Mouse (Mus musculus) left cerebral cortex, postnatal 25 days (tissue): ENCODE measurements around the gene Mkln1. TPM values are rescaled to one million over a fixed set of nuclear protein-coding genes. Genes with fewer than 3 reads are reported as not detected.

Source experiments
- DNase-seq, 2 experiments: peaks; one replicate each; pipeline ENCODE4 v3.0.0; 2022; ENCODE audit warnings: low spot score in 2 of 2, mixed read lengths in 1 of 2
- intact Hi-C: fragments of 180-260 bp; cut with DNase I; formaldehyde crosslinking; loops from one replicate; pipeline ENCODE4 v1.15.1; 2025
- total RNA-seq, 2 experiments: library from RNA; stranded (reverse); gene quantifications; 2 replicates each; pipeline ENCODE4 v1.2.3; 2021

Gene Mkln1
- total RNA-seq, 2 experiments from 2014 or later = 143 to 152 TPM

- intact Hi-C loops = loop anchor here (10.0 kb wide), 1 partner anchor 111 kb away; no protein-coding TSS in a partner anchor
- DNase-seq = no peak
Measured at GRCm38 (mm10) chr6:31396118-31396517, 2.4 kb upstream of the Mkln1 start.

DNA sequence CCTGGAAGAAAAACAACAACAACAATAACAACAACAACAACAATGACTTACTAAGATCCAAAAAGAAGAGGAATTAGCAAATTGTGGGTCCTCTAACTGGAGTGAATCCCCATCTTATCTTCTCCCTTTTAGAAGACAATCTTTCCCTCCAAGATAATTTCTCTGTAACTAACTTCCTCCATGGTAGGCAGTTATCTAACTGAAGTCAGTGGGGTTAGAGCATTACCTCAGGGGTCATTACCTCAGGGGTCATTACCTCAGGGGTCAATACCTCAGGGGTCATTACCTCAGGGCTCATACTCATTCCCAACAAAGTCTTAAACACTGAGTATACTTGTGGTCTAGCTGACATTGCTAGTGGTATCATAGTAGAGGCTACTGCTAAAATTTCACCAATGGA is 1.2 kb upstream of the Mkln1 start:
- intact Hi-C loops = loop anchor here (10.0 kb wide), 1 partner anchor 113 kb away; no protein-coding TSS in a partner anchor
- no peak for DNase-seq

- intact Hi-C loops = loop anchor here (1.0 to 10.0 kb wide), 2 partner anchors 113 to 180 kb away; no protein-coding TSS in a partner anchor
- DNase-seq = peak in 1 of 2 experiments; percentile 10
Measured at GRCm38 (mm10) chr6:31397775-31398430, 632 bp upstream of the Mkln1 start.

- no peak for DNase-seq
- intact Hi-C loops = loop anchor here (10.0 kb wide), 1 partner anchor 114 kb away; no protein-coding TSS in a partner anchor
Measured at GRCm38 (mm10) chr6:31399206-31399549, 643 bp downstream of the Mkln1 start.

GRCm38 (mm10) chr6:31399566-31399965 is 1.0 kb downstream of the Mkln1 start:
- intact Hi-C loops = loop anchor here (10.0 kb wide), 1 partner anchor 115 kb away; no protein-coding TSS in a partner anchor
- DNase-seq = no peak

GRCm38 (mm10) chr6:31411017-31411416 is 12.5 kb downstream of the Mkln1 start:
- intact Hi-C loops = no loop called here
- no peak for DNase-seq

DNA sequence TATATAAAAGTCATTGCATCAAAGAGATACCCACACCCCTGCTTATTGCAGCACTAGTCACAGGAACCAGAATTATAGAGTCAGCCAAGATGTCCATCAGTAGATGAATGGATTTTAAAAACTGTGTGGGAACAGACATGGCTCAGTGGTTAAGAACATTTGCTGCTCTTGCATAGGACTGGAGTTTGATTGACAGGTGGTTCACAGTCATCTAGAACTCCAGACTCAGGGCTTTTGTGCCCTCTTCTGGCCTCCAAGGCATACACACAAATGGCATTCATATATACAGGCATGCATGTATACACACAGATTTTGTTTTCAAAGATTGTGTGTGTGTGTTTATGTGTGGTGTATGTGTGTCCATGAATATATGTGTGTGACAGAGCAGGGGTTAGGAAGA is 14.0 kb downstream of the Mkln1 start:
- DNase-seq = no peak
- intact Hi-C loops = no loop called here

- DNase-seq = no peak
- intact Hi-C loops = no loop called here
Measured at GRCm38 (mm10) chr6:31413556-31413955, 15.0 kb downstream of the Mkln1 start.

DNA sequence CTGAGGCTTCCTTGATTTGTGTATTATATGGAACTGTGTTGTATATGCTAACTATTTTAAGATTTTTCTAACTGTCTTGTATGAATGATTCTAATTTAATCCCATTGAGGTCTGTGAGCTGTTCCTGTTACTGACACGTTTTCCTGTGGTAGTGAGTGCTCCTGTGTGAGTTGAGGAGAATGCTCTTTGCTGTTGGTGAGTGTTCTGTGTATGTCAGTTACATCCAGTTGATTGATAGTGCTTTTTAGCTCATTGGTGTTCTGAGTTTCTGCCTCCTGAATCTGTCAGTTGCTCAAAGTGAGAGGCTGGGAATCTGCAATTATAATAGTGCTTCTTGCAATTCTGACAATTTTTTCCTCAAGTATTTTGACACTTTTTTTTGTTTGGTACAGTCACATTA is 15.8 kb downstream of the Mkln1 start:
- intact Hi-C loops = no loop called here
- DNase-seq = no peak

- intact Hi-C loops = no loop called here
- DNase-seq = no peak
Measured at GRCm38 (mm10) chr6:31425428-31425827, 26.9 kb downstream of the Mkln1 start.

- DNase-seq = no peak
- intact Hi-C loops = no loop called here
Measured at GRCm38 (mm10) chr6:31437264-31437663, 38.7 kb downstream of the Mkln1 start.

- no peak for DNase-seq
- intact Hi-C loops = no loop called here
Measured at GRCm38 (mm10) chr6:31445258-31445657, 46.7 kb downstream of the Mkln1 start.

GRCm38 (mm10) chr6:31453735-31454134 is 55.2 kb downstream of the Mkln1 start:
- intact Hi-C loops = loop anchor here (5.0 kb wide), 2 partner anchors 241 to 256 kb away; no protein-coding TSS in a partner anchor
- peak; percentile 38 to 55 for DNase-seq

GRCm38 (mm10) chr6:31455376-31455775 is 56.8 kb downstream of the Mkln1 start:
- intact Hi-C loops = no loop called here
- DNase-seq = peak in 1 of 2 experiments; percentile 47

- DNase-seq = no peak
- intact Hi-C loops = no loop called here
Measured at GRCm38 (mm10) chr6:31456988-31457387, 58.5 kb downstream of the Mkln1 start.

DNA sequence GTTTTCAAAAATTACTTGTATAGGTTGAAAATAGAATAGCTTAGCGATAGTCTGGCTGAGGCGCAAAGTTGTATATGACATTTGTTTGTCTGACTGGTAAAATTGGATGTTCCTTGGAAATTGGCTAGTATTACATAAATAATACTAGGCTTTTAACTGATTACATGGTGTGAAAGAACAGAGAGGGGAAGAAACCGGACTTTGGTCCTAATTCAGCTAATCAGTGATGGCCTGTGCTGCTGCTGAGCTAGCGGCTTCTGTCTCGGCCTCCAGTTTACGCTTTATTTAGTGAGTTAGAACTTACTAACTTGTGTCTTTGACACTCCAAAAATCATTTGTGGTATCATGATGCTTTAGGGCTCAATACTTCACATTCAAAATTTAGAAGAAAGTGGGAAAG is 70.9 kb downstream of the Mkln1 start:
- no peak for DNase-seq
- intact Hi-C loops = no loop called here

GRCm38 (mm10) chr6:31478221-31478620 is 79.7 kb downstream of the Mkln1 start:
- intact Hi-C loops = no loop called here

DNA sequence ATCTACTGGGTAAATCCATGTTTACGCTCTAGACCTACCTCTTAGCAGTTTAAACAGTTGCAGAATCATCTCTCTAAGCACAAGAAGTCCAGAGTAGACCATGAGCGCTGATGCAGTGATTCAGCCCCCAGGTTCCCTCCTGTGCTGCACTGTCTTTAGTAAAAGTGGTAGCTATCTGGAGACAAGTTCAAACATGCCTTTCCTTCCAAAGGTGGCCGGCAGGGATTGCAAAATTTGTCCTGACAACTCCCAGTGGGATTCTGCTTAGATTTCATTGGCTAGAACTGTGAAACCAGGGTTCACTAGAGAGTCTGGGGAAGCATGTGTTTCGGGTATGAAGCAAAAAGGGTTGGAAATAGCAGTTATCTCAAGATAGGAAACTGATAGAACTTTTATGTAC is 81.5 kb downstream of the Mkln1 start:
- DNase-seq = no peak
- intact Hi-C loops = no loop called here

More at GRCm38 (mm10) chr6:31478221-31478620, 79.7 kb downstream of the Mkln1 start:
- no peak for DNase-seq

DNA sequence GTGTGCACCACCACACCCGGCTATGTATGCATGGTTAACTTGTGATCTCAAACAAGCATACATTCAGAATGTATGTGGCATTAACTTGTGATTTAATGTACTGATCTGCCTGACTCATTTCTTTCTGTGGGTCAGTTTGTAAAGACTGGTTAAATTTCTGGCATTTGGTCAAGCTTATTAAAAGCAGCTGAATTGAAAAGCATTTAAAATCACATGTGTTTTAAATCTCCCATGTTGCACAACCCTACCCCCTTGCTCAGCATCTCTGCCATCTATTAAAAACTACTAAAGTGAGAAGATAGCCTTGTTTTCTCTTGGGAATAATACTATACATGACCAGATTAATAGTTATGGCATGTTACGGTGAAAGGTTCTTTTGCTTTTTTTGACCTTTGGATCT is 88.1 kb downstream of the Mkln1 start:
- intact Hi-C loops = no loop called here
- DNase-seq = no peak

- DNase-seq = no peak
- intact Hi-C loops = no loop called here
Measured at GRCm38 (mm10) chr6:31489950-31490349, 91.4 kb downstream of the Mkln1 start.

GRCm38 (mm10) chr6:31495122-31495731 is 96.7 kb downstream of the Mkln1 start:
- intact Hi-C loops = no loop called here
- DNase-seq = no peak
